Mouse (Mus musculus) CH12.LX (cell line): ENCODE measurements around the gene B3glct. TPM values are rescaled to one million over a fixed set of nuclear protein-coding genes. Genes with fewer than 3 reads are reported as not detected.

Experiments
- DNase-seq: peaks from one replicate; pipeline ENCODE4 v3.0.0-alpha.2; 2013; ENCODE audit errors: extremely low read depth
- H3K27ac ChIP-seq: 2 replicates; pipeline ENCODE4 v1.5.1; 2012; ENCODE audit warnings: low read depth, mild to moderate bottlenecking, control low read depth, moderate library complexity; ENCODE audit not compliant: insufficient read depth
- H3K27me3 ChIP-seq: replicated peaks from 2 replicates; pipeline ENCODE3; 2012; ENCODE audit warnings: inconsistent platforms
- H3K36me3 ChIP-seq, 2 experiments: replicated peaks in 1 of 2; 2 replicates each; pipeline versions ENCODE3 to v1.6.1; 2012; ENCODE audit warnings: inconsistent platforms in 1 of 2, low read length in 1 of 2, mild to moderate bottlenecking in 1 of 2, mixed read lengths in 1 of 2, moderate library complexity in 1 of 2; ENCODE audit not compliant: control insufficient read depth in 1 of 2, insufficient read depth in 1 of 2
- H3K4me1 ChIP-seq, 2 experiments: 2 replicates each; pipeline ENCODE4 v1.6.1; 2012; ENCODE audit warnings: inconsistent platforms in 1 of 2, moderate library complexity in 1 of 2; ENCODE audit not compliant: insufficient read depth in 2 of 2, control insufficient read depth in 1 of 2
- H3K4me2 ChIP-seq: 2 replicates; pipeline ENCODE4 v1.6.1; 2012; ENCODE audit warnings: low read depth, mild to moderate bottlenecking, control low read depth; ENCODE audit not compliant: poor library complexity, insufficient read depth, severe bottlenecking
- H3K4me3 ChIP-seq, 3 experiments: fragments of 150-350 bp in 1 of 3; sonication (generic) in 1 of 3; replicated peaks in 1 of 3; 2 replicates each; pipeline versions ENCODE3 to v1.5.1; 2011 to 2012; ENCODE audit warnings: low read depth in 2 of 3, low read length in 2 of 3, mild to moderate bottlenecking in 2 of 3, moderate library complexity in 2 of 3, control low read depth in 1 of 3, improper control_type of control experiment in 1 of 3, inconsistent platforms in 1 of 3, mixed read lengths in 1 of 3; ENCODE audit not compliant: poor library complexity in 1 of 3
- H3K79me2 ChIP-seq: replicated peaks from 2 replicates; pipeline ENCODE4 v1.6.1; 2012; ENCODE audit warnings: mild to moderate bottlenecking, moderate library complexity; ENCODE audit not compliant: control insufficient read depth, poor library complexity, insufficient read depth, severe bottlenecking; ENCODE audit errors: extremely low read depth
- H3K9ac ChIP-seq: 2 replicates; pipeline ENCODE4 v1.6.1; 2012; ENCODE audit warnings: low read depth, mild to moderate bottlenecking, control low read depth, moderate library complexity; ENCODE audit not compliant: insufficient read depth
- H3K9me3 ChIP-seq: replicated peaks from 2 replicates; pipeline ENCODE3; 2012; ENCODE audit warnings: low read length, inconsistent platforms, mixed read lengths
- BHLHE40 ChIP-seq: IDR thresholded peaks from 2 replicates; pipeline ENCODE4 v1.6.1; 2011; ENCODE audit warnings: mild to moderate bottlenecking, low read depth, low read length, improper control_type of control experiment
- CHD1 ChIP-seq: IDR thresholded peaks from 2 replicates; pipeline ENCODE4 v1.6.1; 2012; ENCODE audit warnings: low read depth, low read length, improper control_type of control experiment, inconsistent platforms
- CHD2 ChIP-seq: IDR thresholded peaks from 2 replicates; pipeline ENCODE4 v1.6.1; 2011; ENCODE audit warnings: low read length, improper control_type of control experiment
- E2F4 ChIP-seq: IDR thresholded peaks from 2 replicates; pipeline ENCODE4 v1.6.1; 2011; ENCODE audit warnings: low read depth, low read length, improper control_type of control experiment; ENCODE audit not compliant: insufficient replicate concordance
- HCFC1 ChIP-seq: IDR thresholded peaks from 2 replicates; pipeline ENCODE4 v1.6.1; 2012; ENCODE audit warnings: low read depth, mild to moderate bottlenecking, inconsistent platforms, low read length, improper control_type of control experiment
- JUN ChIP-seq: IDR thresholded peaks from 2 replicates; pipeline ENCODE4 v1.6.1; 2011; ENCODE audit warnings: low read depth, mild to moderate bottlenecking, low read length, improper control_type of control experiment, moderate library complexity; ENCODE audit not compliant: insufficient read depth
- JUND ChIP-seq: conservative IDR thresholded peaks from 2 replicates; pipeline ENCODE4 v1.6.1; 2011; ENCODE audit warnings: low read depth, low read length, improper control_type of control experiment
- MEF2A ChIP-seq: IDR thresholded peaks from 2 replicates; pipeline ENCODE4 v1.6.1; 2014; ENCODE audit warnings: low read depth, mild to moderate bottlenecking, inconsistent platforms, low read length, improper control_type of control experiment, borderline replicate concordance
- POLR2A ChIP-seq: IDR thresholded peaks from 2 replicates; pipeline ENCODE4 v1.6.1; 2011; ENCODE audit warnings: low read depth, mild to moderate bottlenecking, improper control_type of control experiment, low read length
- RAD21 ChIP-seq: IDR thresholded peaks from 2 replicates; pipeline ENCODE4 v1.6.1; 2011; ENCODE audit warnings: low read depth, mild to moderate bottlenecking, low read length, improper control_type of control experiment, moderate library complexity
- SIN3A ChIP-seq: IDR thresholded peaks from 2 replicates; pipeline ENCODE4 v1.6.1; 2012; ENCODE audit warnings: low read length, improper control_type of control experiment, inconsistent platforms
- TCF12 ChIP-seq: IDR thresholded peaks from 2 replicates; pipeline ENCODE4 v1.6.1; 2014; ENCODE audit warnings: low read depth, mild to moderate bottlenecking, inconsistent platforms, low read length, improper control_type of control experiment
- ZNF384 ChIP-seq: IDR thresholded peaks from 2 replicates; pipeline ENCODE4 v1.6.1; 2012; ENCODE audit warnings: low read depth, low read length, improper control_type of control experiment, inconsistent platforms
- dilution Hi-C: fragments of 300-500 bp; cut with MboI; formaldehyde crosslinking; loops from 2 replicates; pipeline ENCODE4 v1.14.3; 2020; ENCODE audit warnings: low sequenced_read_pairs; ENCODE audit not compliant: extremely low pct_unique_long_range_greater_than_20kb, extremely low pct_ligation_motif_present
- in situ Hi-C: fragments of 300-500 bp; cut with MboI; formaldehyde crosslinking; loops from 3 replicates; pipeline ENCODE4 v1.14.3; 2019; ENCODE audit warnings: low sequenced_read_pairs, low pct_ligation_motif_present, low pct_unique_long_range_greater_than_20kb, mixed read lengths
- polyA plus RNA-seq: library from polyadenylated mRNA; unstranded; fragments of >175 nt; gene quantifications from 2 replicates; pipeline ENCODE4 v1.2.1, GENCODE M21; 2012; ENCODE audit warnings: low read depth; ENCODE audit not compliant: insufficient read length
- total RNA-seq, 2 experiments: library from RNA; depleted of rRNA; stranded (reverse); fragments of 300-350 nt in 1 of 2; fragments of >200 nt in 1 of 2; gene quantifications; 2 replicates each; pipeline ENCODE4 v1.2.3; 2012 to 2014

Gene B3glct
- total and polyA plus RNA-seq, 3 experiments: 0.38 to 2.1 (median 1.3) TPM

DNA sequence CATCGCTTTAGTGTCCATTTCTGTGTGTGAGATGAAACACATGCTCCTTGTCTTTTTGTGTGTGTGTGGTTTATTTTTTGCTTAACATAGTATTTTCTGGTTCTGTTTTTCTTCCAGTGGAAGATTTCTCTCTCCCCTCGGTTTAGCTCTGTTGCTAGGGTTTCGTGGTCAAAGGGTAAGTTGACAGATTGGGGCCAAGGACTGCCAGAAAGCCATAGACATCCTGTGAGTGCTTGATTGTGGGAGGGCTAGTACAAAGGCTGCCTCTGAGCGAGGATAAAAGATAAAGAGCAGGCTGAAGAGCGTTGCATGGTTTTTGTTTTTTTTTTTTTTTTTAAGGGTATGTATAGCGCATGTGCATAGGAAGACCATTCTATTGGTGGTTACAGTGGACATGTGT is 133.8 kb downstream of the B3glct start:
- H3K4me1 ChIP-seq: no peaks in the 10 kb centered on the region
- in situ Hi-C loops: no loop called here
- dilution Hi-C loops: no loop called here
- H3K4me3 ChIP-seq: no peak overlapping the region
- H3K36me3 ChIP-seq: no peaks in the 10 kb centered on the region
- no peak overlapping the region for H3K4me2 ChIP-seq
- DNase-seq: no peak
- TF ChIP-seq HCFC1: no peak
- TF ChIP-seq BHLHE40: no peak
- TF ChIP-seq CHD2: no peak
- no peak for TF ChIP-seq JUND
- no peak for TF ChIP-seq SIN3A
- TF ChIP-seq JUN: no peak
- no peak for TF ChIP-seq TCF12
- no peak for TF ChIP-seq E2F4
- no peak for TF ChIP-seq POLR2A
- no peak for TF ChIP-seq ZNF384
- TF ChIP-seq CHD1: no peak
- no peak for TF ChIP-seq RAD21
- TF ChIP-seq MEF2A: no peak
- H3K9me3 ChIP-seq: peaks cover 51% of the 10 kb centered on the region
- H3K9ac ChIP-seq: no peak overlapping the region
- no peak overlapping the region for H3K27ac ChIP-seq
- no peaks in the 10 kb centered on the region for H3K27me3 ChIP-seq
- no peaks in the 10 kb centered on the region for H3K79me2 ChIP-seq

Other genes starting within 250 kb of the B3glct start
- gene Tex26, start 238.6 kb upstream of the B3glct start, total RNA-seq (2012; rRNA removed): not detected in 2 replicates
- not detected in 2 replicates for gene Tex26, start 238.6 kb upstream of the B3glct start, total RNA-seq (2014; rRNA removed)
- gene Tex26, start 238.6 kb upstream of the B3glct start, polyA plus RNA-seq: not detected in 2 replicates
- not detected in 2 replicates for gene Wdr95, start 149.6 kb upstream of the B3glct start, total RNA-seq (2012; rRNA removed)
- gene Wdr95, start 149.6 kb upstream of the B3glct start, total RNA-seq (2014; rRNA removed): not detected in 2 replicates
- not detected in 2 replicates for gene Wdr95, start 149.6 kb upstream of the B3glct start, polyA plus RNA-seq
- gene Hsph1, start 41.9 kb upstream of the B3glct start, total RNA-seq (2012; rRNA removed): 57.5 and 92.8 TPM in 2 replicates
- 80.9 and 81.2 TPM in 2 replicates for gene Hsph1, start 41.9 kb upstream of the B3glct start, total RNA-seq (2014; rRNA removed)
- 156 and 167 TPM in 2 replicates for gene Hsph1, start 41.9 kb upstream of the B3glct start, polyA plus RNA-seq